Mouse (Mus musculus) lung, embryonic 15.5 days (tissue): ENCODE data around the gene Frmd5. TPM values are rescaled to one million over a fixed set of nuclear protein-coding genes. Genes with fewer than 3 reads are reported as not detected.

Experiments used
- ATAC-seq: fragments of 200-750 bp; cut with Nextera tagmentation; 2 replicates; pipeline ENCODE4 v1.8.0; 2017; ENCODE audit warnings: moderate number of reproducible peaks, borderline replicate concordance; ENCODE audit not compliant: low FRiP score, low TSS enrichment; ENCODE audit errors: extremely low read depth
- H3K27ac ChIP-seq: fragments of 300-500 bp; sonication (generic); 2 replicates; pipeline ENCODE4 v1.5.1; 2015; ENCODE audit warnings: moderate library complexity, mild to moderate bottlenecking, inconsistent platforms
- H3K27me3 ChIP-seq: fragments of 300-500 bp; sonication (generic); 2 replicates; pipeline ENCODE4 v1.6.1; 2015; ENCODE audit warnings: inconsistent platforms
- H3K36me3 ChIP-seq: fragments of 300-500 bp; sonication (generic); 2 replicates; pipeline ENCODE4 v1.6.1; 2015; ENCODE audit warnings: inconsistent platforms
- H3K4me1 ChIP-seq: fragments of 300-500 bp; sonication (generic); 2 replicates; pipeline ENCODE4 v1.6.1; 2015; ENCODE audit warnings: inconsistent platforms
- H3K4me2 ChIP-seq: fragments of 300-500 bp; sonication (generic); 2 replicates; pipeline ENCODE4 v1.6.1; 2015; ENCODE audit warnings: inconsistent platforms, mild to moderate bottlenecking, moderate library complexity
- H3K4me3 ChIP-seq: fragments of 300-500 bp; sonication (generic); 2 replicates; pipeline ENCODE4 v1.5.1; 2015; ENCODE audit warnings: mild to moderate bottlenecking, inconsistent platforms
- H3K9ac ChIP-seq: fragments of 300-500 bp; sonication (generic); 2 replicates; pipeline ENCODE4 v1.6.1; 2015; ENCODE audit warnings: inconsistent platforms
- H3K9me3 ChIP-seq: fragments of 300-500 bp; sonication (generic); 2 replicates; pipeline ENCODE4 v1.6.1; 2016; ENCODE audit warnings: inconsistent platforms
- WGBS: fragments of 180-500 bp; shearing (Covaris S2); methylation state at CpG from one replicate; pipeline ENCODE4 v1.1.7; 2015; 5-methylcytosine and 5-hydroxymethylcytosine counted together
- polyA plus RNA-seq: library from polyadenylated mRNA; unstranded; fragments of >200 nt; fragmentation: Nextera tagmentation; extraction: Ambion mirVana; gene quantifications from 2 replicates; pipeline ENCODE4 v1.2.1, GENCODE M21; 2015

The Frmd5 gene
- polyA plus RNA-seq, 1 experiment from 2014 or later: 4.1 TPM

DNA sequence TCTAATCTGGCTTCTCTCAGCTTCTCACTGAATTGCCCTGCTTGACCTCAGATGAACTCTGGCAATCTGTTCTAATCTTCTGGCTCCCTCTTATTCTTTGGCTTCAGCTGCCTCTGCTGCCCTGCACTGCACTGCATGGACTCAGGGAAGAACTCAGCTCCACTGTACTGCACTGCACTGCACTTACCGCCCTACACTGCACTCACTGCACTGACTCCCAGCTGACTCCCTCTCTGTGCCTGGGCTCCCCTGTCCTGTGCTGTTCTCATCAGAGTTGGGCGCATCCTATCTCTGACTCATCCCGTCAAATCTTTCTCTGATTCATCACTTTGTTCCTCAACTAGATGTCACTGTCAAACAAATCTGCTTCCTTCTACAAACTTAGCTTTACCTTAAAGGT lies 124.5 kb downstream of the Frmd5 start:
- H3K4me2 ChIP-seq: no peak overlapping the region
- H3K9ac ChIP-seq: no peak overlapping the region
- ATAC-seq: no peak
- H3K27ac ChIP-seq: no peak overlapping the region
- WGBS: 85% methylated on average over 3 of the region's 3 CpGs
- H3K9me3 ChIP-seq: no peaks in the 10 kb centered on the region
- no peaks in the 10 kb centered on the region for H3K36me3 ChIP-seq
- no peaks in the 10 kb centered on the region for H3K27me3 ChIP-seq
- no peaks in the 10 kb centered on the region for H3K4me1 ChIP-seq
- H3K4me3 ChIP-seq: no peak overlapping the region

DNA sequence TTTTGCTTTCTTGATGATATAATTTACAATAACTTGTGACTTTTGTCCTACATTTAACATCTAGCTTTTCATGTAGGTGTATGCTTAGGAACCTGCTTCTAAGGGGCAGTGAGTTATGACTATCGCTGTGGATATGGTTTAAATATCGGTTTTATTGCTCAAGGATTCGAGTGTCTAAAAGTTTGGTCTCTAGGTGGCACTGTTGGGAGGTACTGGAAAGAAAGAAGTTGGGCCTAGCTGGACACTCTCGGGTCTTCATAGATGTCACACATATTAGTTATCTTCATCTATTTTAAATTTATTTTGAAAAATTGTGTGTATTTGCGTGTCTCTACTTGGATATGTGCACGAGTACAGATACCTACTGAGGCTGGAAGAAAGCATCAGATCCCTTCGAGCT lies 127.2 kb downstream of the Frmd5 start:
- no peak for ATAC-seq
- H3K9ac ChIP-seq: no peak overlapping the region

DNA sequence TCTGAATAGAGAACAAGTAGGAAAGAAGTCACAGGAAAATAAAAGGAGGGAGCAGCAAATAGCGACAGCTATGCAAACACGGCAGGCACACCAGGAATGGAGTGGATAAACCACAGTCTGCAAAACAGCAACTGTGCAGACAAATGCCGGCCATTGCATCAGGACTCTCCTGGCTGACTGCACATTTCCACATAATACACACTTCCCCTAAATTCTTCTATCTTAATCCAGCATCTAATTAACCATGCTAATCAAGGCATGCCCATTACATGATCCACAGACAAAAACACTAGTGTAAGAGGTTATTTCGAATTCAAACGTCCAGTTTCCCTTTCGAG lies 129.3 kb downstream of the Frmd5 start:
- ATAC-seq: no peak
- no peak overlapping the region for H3K27ac ChIP-seq
- 63% methylated on average over 6 of the region's 6 CpGs for WGBS

More for the DNA sequence above, 127.2 kb downstream of the Frmd5 start:
- no peaks in the 10 kb centered on the region for H3K4me1 ChIP-seq
- H3K9me3 ChIP-seq: no peaks in the 10 kb centered on the region
- no peak overlapping the region for H3K4me3 ChIP-seq
- H3K36me3 ChIP-seq: no peaks in the 10 kb centered on the region
- WGBS: 73% methylated on average over 7 of the region's 7 CpGs
- H3K4me2 ChIP-seq: no peak overlapping the region
- no peak overlapping the region for H3K27ac ChIP-seq
- no peaks in the 10 kb centered on the region for H3K27me3 ChIP-seq

DNA sequence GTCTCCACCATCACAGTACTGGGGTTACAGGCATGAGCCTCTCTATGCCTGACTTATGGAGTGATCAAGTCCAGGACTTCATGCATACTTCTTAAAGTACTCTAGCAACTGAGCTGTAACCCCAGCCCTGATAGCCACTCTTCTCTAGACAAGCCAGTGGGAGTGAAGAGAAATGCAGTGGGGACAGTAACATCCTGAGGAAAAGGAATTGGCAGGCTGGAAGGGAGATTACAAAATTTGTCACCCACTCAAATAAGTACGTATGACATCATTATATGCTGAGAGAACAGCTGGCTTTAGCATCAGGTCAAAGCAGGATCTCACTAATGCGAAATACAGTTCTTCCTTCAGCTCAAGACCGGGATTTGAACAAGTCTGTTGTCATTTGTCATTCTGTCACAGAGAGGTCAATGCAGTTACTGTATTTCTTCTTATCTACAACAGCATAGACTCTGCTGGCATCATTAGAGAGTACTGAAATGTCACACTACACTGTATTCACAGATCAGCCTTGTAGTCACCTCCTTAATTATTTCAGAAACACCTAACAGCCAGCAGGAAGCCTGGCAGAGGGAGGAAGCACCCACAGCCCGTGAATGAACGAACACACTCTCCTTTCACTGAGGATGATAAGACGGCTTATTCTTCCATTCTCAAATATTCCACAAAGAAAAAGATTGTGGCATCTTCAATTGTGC lies 129.8 kb downstream of the Frmd5 start:
- no peak for ATAC-seq
- H3K4me2 ChIP-seq: no peak overlapping the region
- H3K27ac ChIP-seq: no peak overlapping the region

More for the DNA sequence above, 129.3 kb downstream of the Frmd5 start:
- H3K36me3 ChIP-seq: no peaks in the 10 kb centered on the region
- no peak overlapping the region for H3K4me2 ChIP-seq
- no peaks in the 10 kb centered on the region for H3K27me3 ChIP-seq
- H3K9me3 ChIP-seq: no peaks in the 10 kb centered on the region
- H3K4me3 ChIP-seq: no peak overlapping the region
- H3K9ac ChIP-seq: no peak overlapping the region
- H3K4me1 ChIP-seq: no peaks in the 10 kb centered on the region

DNA sequence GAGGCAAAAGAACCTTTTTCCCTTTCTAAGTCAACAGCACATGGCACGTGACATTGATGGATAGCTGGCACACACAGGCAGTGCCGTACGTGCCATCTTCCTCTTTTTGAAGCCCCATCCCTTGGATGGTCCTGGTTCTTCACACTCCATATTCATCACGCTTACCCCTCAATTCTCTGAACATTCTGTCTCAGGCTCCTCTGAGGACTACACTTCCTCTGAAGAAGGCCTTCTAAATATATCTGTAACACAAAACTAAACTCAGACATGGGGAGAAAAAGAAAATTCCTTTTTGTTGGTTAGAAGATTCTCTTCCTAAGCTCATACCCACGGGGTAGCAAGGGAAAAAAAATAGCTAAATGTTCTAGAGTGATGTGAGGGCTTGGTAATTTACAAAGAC lies 131.0 kb downstream of the Frmd5 start:
- no peaks in the 10 kb centered on the region for H3K9me3 ChIP-seq
- ATAC-seq: no peak

More for the DNA sequence above, 129.8 kb downstream of the Frmd5 start:
- WGBS: 32% methylated on average over 6 of the region's 6 CpGs
- no peaks in the 10 kb centered on the region for H3K36me3 ChIP-seq
- H3K9ac ChIP-seq: no peak overlapping the region
- H3K4me3 ChIP-seq: no peak overlapping the region
- H3K9me3 ChIP-seq: no peaks in the 10 kb centered on the region
- no peaks in the 10 kb centered on the region for H3K4me1 ChIP-seq
- H3K27me3 ChIP-seq: no peaks in the 10 kb centered on the region

DNA sequence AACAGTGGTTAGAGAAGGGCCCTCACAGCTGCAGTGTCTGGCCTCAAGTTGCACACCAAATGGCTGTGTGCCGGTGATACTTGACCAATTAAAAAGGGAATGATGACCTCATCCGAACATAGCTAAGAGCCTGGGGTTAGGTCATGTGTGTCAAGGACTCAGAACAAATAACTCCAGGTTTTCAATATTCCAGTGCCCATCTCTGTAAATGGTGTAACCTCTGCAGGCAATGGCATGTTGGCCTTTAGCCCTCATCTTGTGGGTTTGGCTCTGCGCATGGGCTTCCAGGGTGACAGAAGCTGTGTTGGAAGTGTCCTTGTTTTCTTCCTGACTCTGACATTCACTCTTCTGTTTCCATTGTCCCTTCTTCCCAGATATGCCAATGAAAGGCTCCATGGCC lies 131.8 kb downstream of the Frmd5 start:
- Histone ChIP-seq H3K9ac (no peak overlapping the region), H3K27me3 (no peaks in the 10 kb centered on the region), H3K4me2 (no peak overlapping the region), H3K4me1 (no peaks in the 10 kb centered on the region), H3K27ac (no peak overlapping the region), H3K36me3 (no peaks in the 10 kb centered on the region), H3K9me3 (no peaks in the 10 kb centered on the region), H3K4me3 (no peak overlapping the region)
- ATAC-seq: no peak
- WGBS: 72% methylated on average over 3 of the region's 3 CpGs

More for the DNA sequence above, 131.0 kb downstream of the Frmd5 start:
- H3K36me3 ChIP-seq: no peaks in the 10 kb centered on the region
- no peaks in the 10 kb centered on the region for H3K4me1 ChIP-seq
- 72% methylated on average over 5 of the region's 5 CpGs for WGBS
- H3K4me2 ChIP-seq: no peak overlapping the region
- H3K4me3 ChIP-seq: no peak overlapping the region
- H3K27ac ChIP-seq: no peak overlapping the region
- no peak overlapping the region for H3K9ac ChIP-seq
- no peaks in the 10 kb centered on the region for H3K27me3 ChIP-seq

DNA sequence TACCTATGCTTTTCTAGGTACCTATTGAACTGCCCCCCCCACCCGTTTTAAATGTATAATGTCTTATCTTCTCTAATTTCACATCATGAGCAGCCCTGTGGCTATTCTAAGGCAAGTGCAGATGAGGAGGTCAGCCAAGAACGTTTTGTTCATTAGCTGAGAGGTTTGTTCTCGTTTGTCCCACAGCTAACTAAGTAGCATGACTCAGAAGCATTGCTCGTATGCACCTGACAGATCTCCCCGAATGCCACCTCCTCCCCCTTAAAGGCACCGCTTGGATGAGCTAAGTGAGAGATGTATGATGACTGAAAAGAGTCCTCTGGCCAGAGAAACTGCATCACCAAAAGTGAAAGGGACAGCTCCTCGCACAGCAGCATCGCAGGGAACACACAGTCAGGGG lies 132.7 kb downstream of the Frmd5 start:
- H3K9ac ChIP-seq: no peak overlapping the region
- no peaks in the 10 kb centered on the region for H3K4me1 ChIP-seq
- no peaks in the 10 kb centered on the region for H3K27me3 ChIP-seq
- H3K36me3 ChIP-seq: no peaks in the 10 kb centered on the region
- WGBS: 58% methylated on average over 8 of the region's 8 CpGs
- no peak overlapping the region for H3K4me3 ChIP-seq
- no peaks in the 10 kb centered on the region for H3K9me3 ChIP-seq
- ATAC-seq: no peak
- no peak overlapping the region for H3K27ac ChIP-seq
- no peak overlapping the region for H3K4me2 ChIP-seq

DNA sequence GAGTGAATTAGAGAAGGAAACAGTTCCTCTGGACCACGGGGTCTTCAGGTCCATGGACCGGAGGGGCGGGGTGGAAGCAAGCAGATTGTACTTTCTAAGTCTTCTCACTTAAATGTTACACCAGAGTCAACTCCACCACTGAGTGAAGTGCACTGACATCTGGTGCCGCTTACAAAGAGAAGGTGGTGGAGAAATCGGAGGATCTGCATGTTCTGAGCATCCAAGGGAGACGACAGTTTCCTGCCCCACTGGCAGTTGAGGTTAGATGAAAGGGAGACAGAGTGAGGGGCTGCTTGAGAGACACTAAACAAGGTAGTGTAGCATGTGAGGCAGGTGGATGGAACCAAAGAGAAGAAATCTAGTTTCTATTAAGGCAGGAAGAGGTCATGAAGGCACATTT lies 137.0 kb downstream of the Frmd5 start:
- no peaks in the 10 kb centered on the region for H3K36me3 ChIP-seq
- H3K27me3 ChIP-seq: no peaks in the 10 kb centered on the region
- no peak overlapping the region for H3K4me3 ChIP-seq
- no peaks in the 10 kb centered on the region for H3K4me1 ChIP-seq
- no peak overlapping the region for H3K9ac ChIP-seq
- H3K4me2 ChIP-seq: no peak overlapping the region
- H3K9me3 ChIP-seq: no peaks in the 10 kb centered on the region
- 72% methylated on average over 6 of the region's 6 CpGs for WGBS
- no peak for ATAC-seq
- H3K27ac ChIP-seq: no peak overlapping the region

DNA sequence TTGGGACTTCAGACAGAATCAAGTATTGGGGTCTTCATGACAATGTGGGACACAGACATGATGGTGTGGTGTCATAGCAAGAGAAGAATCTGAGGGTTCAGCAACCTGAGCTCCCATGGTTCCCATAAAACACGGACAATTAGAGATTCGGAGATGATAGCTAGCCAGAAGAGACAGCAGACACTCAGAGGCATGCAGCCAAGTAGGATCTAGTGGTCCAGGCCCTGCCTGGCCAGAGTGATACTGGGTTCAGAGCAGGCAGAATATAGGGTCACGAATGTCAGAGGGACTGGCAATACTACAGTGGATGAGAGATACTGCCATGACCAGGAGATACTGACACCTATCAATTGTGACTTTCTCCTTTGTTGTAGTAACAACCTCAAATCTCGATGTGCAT lies 138.6 kb downstream of the Frmd5 start:
- no peaks in the 10 kb centered on the region for H3K27me3 ChIP-seq
- H3K4me3 ChIP-seq: no peak overlapping the region
- no peaks in the 10 kb centered on the region for H3K9me3 ChIP-seq
- no peaks in the 10 kb centered on the region for H3K4me1 ChIP-seq
- H3K4me2 ChIP-seq: no peak overlapping the region
- H3K9ac ChIP-seq: no peak overlapping the region
- H3K27ac ChIP-seq: no peak overlapping the region
- 77% methylated on average over 4 of the region's 4 CpGs for WGBS
- no peaks in the 10 kb centered on the region for H3K36me3 ChIP-seq
- ATAC-seq: no peak

DNA sequence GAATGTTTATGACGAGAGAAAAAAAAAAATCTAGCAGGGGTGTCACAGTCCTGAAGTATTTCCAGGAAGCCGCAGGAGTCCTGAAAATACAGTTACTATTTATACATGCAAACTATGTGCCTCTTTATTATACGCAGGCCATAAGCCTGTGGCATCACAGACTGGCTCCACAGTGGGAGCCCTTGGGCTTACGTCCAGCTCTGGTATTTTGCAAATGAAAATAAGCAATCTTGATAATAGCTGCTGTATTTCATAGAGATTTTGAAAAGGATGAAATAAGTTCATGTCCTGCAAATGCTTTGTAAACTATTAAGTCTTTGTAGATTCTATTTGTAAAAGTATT lies 145.8 kb downstream of the Frmd5 start:
- ATAC-seq: no peak
- H3K9me3 ChIP-seq: no peaks in the 10 kb centered on the region
- H3K27me3 ChIP-seq: no peaks in the 10 kb centered on the region
- H3K4me1 ChIP-seq: no peaks in the 10 kb centered on the region
- H3K4me3 ChIP-seq: no peak overlapping the region
- no peak overlapping the region for H3K27ac ChIP-seq
- no peak overlapping the region for H3K9ac ChIP-seq
- H3K36me3 ChIP-seq: no peaks in the 10 kb centered on the region
- no peak overlapping the region for H3K4me2 ChIP-seq
- WGBS: 62% methylated on average over 4 of the region's 4 CpGs

DNA sequence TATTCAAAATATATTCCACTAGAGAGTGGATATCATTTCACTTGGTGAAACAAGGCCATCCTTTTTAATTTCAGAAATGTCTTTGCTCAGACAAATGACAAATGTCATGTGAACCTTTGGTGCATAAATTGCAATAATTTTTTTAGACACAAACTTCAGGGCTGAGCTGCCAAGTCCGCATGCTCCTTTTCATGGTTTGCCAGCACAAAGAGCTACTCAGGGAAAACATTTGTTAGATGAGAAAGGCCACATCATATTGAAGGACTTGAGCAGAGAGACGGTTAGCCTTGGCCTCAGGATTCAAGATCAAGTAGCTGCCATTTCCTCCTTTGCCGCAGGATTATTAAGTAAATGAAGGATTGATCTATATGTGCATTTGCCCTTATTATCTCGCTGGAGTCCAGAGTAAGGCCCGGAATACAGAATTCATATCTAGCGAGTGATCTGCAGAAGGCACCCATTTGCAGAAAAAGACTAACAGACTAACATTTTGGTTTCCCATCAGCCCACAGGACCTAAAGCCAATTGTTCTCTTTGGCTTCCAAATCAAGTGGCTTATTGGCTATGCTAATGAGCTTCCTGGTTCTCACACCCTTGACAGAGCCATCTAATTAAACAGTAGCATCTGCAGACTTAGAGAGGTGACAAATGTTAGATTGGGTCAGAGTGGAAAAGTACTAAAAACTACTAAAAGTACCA lies 146.3 kb downstream of the Frmd5 start:
- ATAC-seq: no peak
- Histone ChIP-seq H3K36me3 (no peaks in the 10 kb centered on the region), H3K27ac (no peak overlapping the region), H3K27me3 (no peaks in the 10 kb centered on the region), H3K9me3 (no peaks in the 10 kb centered on the region), H3K9ac (no peak overlapping the region), H3K4me3 (no peak overlapping the region), H3K4me2 (no peak overlapping the region), H3K4me1 (no peaks in the 10 kb centered on the region)
- 59% methylated on average over 6 of the region's 6 CpGs for WGBS

DNA sequence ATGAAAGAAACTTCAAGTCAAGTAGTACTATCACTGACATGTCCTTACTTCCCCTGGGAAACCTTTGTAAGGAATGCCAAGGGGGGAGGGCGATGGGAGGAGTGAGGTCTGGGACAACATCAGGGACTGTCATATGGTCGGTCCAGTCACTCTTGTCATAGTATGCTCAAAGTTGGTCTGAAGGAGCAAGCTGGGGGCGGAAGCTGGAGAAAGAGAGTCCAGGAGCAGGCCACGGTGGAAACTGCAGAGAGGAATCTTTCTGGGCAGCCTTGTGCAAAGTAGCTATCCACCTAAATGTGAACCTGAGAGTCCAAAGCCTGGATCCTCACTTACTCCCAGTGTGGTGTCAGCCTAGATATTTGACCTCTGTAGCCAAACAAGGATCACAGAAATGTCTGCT lies 147.5 kb downstream of the Frmd5 start:
- Histone ChIP-seq H3K9me3 (no peaks in the 10 kb centered on the region), H3K9ac (no peak overlapping the region), H3K4me2 (no peak overlapping the region), H3K27me3 (no peaks in the 10 kb centered on the region), H3K36me3 (no peaks in the 10 kb centered on the region), H3K27ac (no peak overlapping the region), H3K4me1 (no peaks in the 10 kb centered on the region), H3K4me3 (no peak overlapping the region)
- ATAC-seq: no peak
- WGBS: 76% methylated on average over 4 of the region's 4 CpGs
